Mouse (Mus musculus) C2C12 (cell line): Measurements from ENCODE around the gene Slamf1.

Source experiments
- CTCF ChIP-seq: IDR thresholded peaks from one replicate; pipeline ENCODE4 v1.5.1; 2011; ENCODE audit not compliant: control insufficient read depth, insufficient read depth, insufficient read length
- MAX ChIP-seq: IDR thresholded peaks from one replicate; pipeline ENCODE4 v1.6.1; 2011; ENCODE audit warnings: mild to moderate bottlenecking, control low read depth
- MYOG ChIP-seq: IDR thresholded peaks from one replicate; pipeline ENCODE4 v1.6.1; 2011; ENCODE audit not compliant: control insufficient read depth, insufficient read length; ENCODE audit errors: extremely low read depth
- USF1 ChIP-seq: IDR thresholded peaks from one replicate; pipeline ENCODE4 v1.6.1; 2011; ENCODE audit warnings: low read depth, mild to moderate bottlenecking, control low read depth, moderate library complexity

DNA sequence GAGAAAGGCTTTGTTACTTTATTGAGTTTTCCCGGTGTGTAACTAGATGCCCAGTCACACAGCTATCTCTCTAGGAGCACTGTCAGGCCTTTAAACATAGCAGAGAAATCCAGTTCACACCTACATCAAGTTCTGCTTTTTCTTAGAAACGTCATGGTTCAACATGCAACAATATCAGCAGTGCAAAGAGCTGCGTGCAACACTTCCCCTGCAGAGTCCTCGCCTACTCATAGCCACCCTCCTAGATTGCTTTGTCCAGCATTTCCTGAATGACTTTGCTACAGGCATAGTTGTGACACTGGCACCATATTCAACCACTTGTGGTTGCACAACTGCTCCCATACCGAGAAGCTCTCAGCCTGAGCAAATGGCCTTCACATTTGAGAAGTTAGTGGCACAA is 82.5 kb downstream of the Slamf1 start:
- TF ChIP-seq CTCF (no peak), MYOG (no peak), MAX (no peak), USF1 (no peak)
